Mouse (Mus musculus) c-Kit-positive CD71-positive TER-119-positive erythroid progenitor cells, embryonic 14.5 days (primary cell): ENCODE results near the gene Gm47969.
A peak's percentile ranks its signal among the peaks of the same experiment; 100 is the strongest.
"Not testable (repeated sequence)": the region's sequence is repeated elsewhere in the genome, so short reads cannot be mapped to it uniquely, and the experiment has no call there.

Source experiments
- DNase-seq: peaks from one replicate; pipeline ENCODE4 v3.0.0-alpha.2; 2013; ENCODE audit warnings: low spot score

Gm47969 gene

GRCm38 (mm10) chr1:83044882-83045427 lies at the start of gene Gm47969:
TSS of gene Gm47969 (plus strand) at chr1:83044932.
- no peak for DNase-seq

GRCm38 (mm10) chr1:83000306-83000705 lies 44.4 kb upstream of the Gm47969 start, which contains the start of gene Gm47959:
TSS of gene Gm47959 (plus strand) at chr1:83000548.
- not testable (repeated sequence) for DNase-seq

- no peak for DNase-seq
Observed at GRCm38 (mm10) chr1:83006218-83007179, 38.2 kb upstream of the Gm47969 start.

GRCm38 (mm10) chr1:83007471-83007870 lies 37.3 kb upstream of the Gm47969 start:
- DNase-seq = no peak

- DNase-seq = no peak
Observed at GRCm38 (mm10) chr1:83014477-83014876, 30.3 kb upstream of the Gm47969 start.

GRCm38 (mm10) chr1:83015329-83015879 lies 29.3 kb upstream of the Gm47969 start:
- DNase-seq = no peak

- no peak for DNase-seq
Observed at GRCm38 (mm10) chr1:83016556-83016955, 28.2 kb upstream of the Gm47969 start.

- DNase-seq = no peak
Observed at GRCm38 (mm10) chr1:83031950-83032349, 12.8 kb upstream of the Gm47969 start.

- DNase-seq = no peak
Observed at GRCm38 (mm10) chr1:83032508-83032907, 12.2 kb upstream of the Gm47969 start.

- DNase-seq = no peak
Observed at GRCm38 (mm10) chr1:83034509-83034908, 10.2 kb upstream of the Gm47969 start.

GRCm38 (mm10) chr1:83036892-83037667 lies 7.7 kb upstream of the Gm47969 start:
- DNase-seq = no peak

- DNase-seq = no peak
Observed at GRCm38 (mm10) chr1:83038109-83038672, 6.5 kb upstream of the Gm47969 start, which contains the start of gene Slc19a3. TSS of gene Slc19a3 (minus strand) at chr1:83038448.

- no peak for DNase-seq
Observed at GRCm38 (mm10) chr1:83039080-83039479, 5.7 kb upstream of the Gm47969 start.

GRCm38 (mm10) chr1:83042380-83042779 lies 2.4 kb upstream of the Gm47969 start, which contains the start of gene Krtap28-10:
TSS of gene Krtap28-10 (minus strand) at chr1:83042480.
- DNase-seq = no peak

GRCm38 (mm10) chr1:83058481-83058880 lies 13.7 kb downstream of the Gm47969 start:
- no peak for DNase-seq

GRCm38 (mm10) chr1:83059278-83059677 lies 14.5 kb downstream of the Gm47969 start, which contains the start of gene A030005K14Rik:
TSS of gene A030005K14Rik (minus strand) at chr1:83059378.
- no peak for DNase-seq

GRCm38 (mm10) chr1:83060643-83061042 lies 15.9 kb downstream of the Gm47969 start, which contains the start of gene Krtap28-13:
TSS of gene Krtap28-13 (plus strand) at chr1:83060930.
- no peak for DNase-seq

GRCm38 (mm10) chr1:83064851-83065250 lies 20.1 kb downstream of the Gm47969 start:
- DNase-seq = peak; percentile 17

- DNase-seq = no peak
Observed at GRCm38 (mm10) chr1:83066577-83066976, 21.8 kb downstream of the Gm47969 start.

GRCm38 (mm10) chr1:83067205-83067604 lies 22.5 kb downstream of the Gm47969 start:
- no peak for DNase-seq

GRCm38 (mm10) chr1:83075526-83076189 lies 30.9 kb downstream of the Gm47969 start:
- DNase-seq = no peak
